Mouse (Mus musculus) urinary bladder, postnatal 14 days (tissue): ENCODE measurements around the gene Pln.

Source experiments
- DNase-seq: peaks from one replicate; pipeline ENCODE4 v3.0.0; 2021; ENCODE audit warnings: low spot score

Pln gene

DNA sequence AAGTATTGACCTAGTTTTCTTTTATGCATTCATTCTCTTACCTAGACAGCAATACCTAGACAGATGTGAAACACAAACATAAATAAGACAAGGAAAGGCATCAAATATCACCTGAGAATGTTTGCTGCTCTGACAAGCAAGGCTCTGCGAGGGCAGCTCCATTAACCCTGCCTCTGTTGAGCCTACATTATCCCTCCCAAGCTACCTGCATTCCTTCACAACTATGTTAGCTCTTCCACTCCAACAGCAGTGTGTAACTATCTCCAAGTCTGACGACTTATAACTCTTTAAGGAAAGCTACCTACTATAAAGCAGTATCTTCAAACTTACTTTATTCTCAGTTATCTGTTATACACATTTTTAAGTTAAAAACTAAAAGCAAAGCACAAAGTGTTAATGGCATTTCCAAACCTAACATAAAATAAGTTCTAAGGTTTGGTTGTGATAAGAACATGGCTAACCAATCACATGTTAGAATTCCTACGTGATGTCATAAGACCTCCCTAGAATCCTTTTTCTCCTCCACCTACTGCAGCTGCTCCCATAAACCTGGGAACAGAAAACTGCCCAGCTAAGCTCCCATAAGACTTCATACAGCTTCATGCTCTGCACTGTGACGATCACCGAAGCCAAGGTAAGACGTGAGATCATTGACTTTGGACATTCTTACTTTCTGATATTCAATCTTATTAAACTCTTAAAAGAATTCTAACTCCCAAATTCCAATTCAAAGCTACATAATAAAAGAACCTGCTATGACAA, at the start of gene Pln:
TSS of gene Pln (plus strand) at position 506 of the 762 bp plus-strand sequence.
- no peak for DNase-seq

- no peak for DNase-seq
These were observed 31.6 kb upstream of the Pln start for GRCm38 (mm10) chr10:53305867-53306266.

GRCm38 (mm10) chr10:53306674-53307073, 30.8 kb upstream of the Pln start:
- no peak for DNase-seq

GRCm38 (mm10) chr10:53323367-53323766, 14.1 kb upstream of the Pln start:
- no peak for DNase-seq

GRCm38 (mm10) chr10:53324663-53325062, 12.8 kb upstream of the Pln start:
- DNase-seq = peak; percentile 23

DNA sequence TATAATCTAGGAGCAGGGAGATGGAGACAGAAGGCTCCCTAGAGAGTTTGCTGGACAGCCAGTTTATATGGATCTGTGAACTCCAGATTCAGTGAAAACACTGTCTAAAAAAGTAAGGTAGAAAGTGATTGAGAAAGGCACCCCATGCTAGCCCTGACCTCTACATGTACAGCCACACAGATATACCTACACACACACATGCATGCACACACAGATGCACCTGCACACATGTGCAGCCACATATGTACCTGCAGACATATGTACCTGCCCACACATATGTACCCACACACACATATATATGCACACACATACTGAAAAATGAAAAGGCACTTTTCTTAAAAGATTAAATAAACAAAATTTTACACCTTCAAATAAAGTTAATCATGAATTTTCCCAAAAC, 11.1 kb upstream of the Pln start:
- no peak for DNase-seq

DNA sequence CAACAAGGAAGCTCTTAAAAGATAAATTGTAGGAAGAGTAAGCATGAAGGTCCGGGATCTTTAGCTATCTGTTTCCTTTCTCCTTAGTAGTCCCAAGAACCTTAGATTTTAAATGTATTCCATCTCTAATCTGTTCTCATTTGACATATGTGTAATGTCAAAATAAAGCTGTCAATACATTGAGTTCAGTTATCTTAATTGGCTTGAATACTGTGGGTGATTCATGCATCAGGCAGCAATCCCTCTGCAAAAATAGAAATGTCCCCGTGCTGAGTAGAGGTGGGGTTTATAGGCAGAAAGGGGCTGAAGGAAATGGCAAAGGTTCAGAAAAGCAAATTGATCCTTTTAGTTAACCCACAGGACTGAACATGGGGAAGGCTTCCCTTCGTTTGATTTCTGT, 8.2 kb upstream of the Pln start:
- no peak for DNase-seq

DNA sequence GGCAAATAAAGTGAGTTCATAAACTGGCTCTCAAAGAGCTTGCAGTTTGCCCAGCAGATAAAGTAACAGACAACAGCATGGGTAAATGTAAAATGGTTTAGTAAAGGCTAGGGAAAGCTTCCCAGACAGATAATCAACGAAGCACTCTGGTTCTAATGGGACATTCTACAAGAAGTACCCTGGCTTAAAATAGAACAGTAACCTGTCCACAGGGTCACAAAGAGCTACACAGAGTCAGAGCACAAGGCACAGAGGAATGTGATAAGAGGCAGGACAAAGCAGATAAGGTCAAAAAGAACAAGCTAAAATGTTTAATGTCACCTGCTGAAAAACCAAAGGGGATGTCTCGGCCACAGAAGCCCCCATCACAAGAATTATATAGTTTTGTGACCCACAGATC, 4.7 kb upstream of the Pln start:
- DNase-seq = no peak

GRCm38 (mm10) chr10:53335266-53335665, 2.2 kb upstream of the Pln start:
- no peak for DNase-seq

GRCm38 (mm10) chr10:53335974-53336373, 1.5 kb upstream of the Pln start:
- no peak for DNase-seq

DNA sequence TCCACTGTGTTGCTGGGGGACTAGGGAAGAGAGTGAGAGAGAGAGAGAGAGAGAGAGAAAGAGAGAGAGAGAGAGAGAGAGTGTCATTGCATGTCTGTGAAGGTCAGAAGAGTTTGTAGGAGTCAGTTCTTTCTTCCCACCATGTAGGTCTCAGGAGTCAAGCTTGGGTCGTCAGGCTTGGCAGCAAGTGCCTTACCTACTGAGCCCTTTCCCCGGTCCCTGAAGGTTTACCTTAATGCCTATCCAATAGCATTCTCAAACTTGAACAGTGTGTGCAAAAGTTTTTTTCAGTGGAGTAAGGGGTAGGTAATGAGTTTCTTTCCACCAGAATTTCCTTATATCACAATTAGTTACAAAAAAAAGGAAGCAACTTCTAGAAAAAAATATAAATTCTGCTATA, 1.6 kb downstream of the Pln start:
- DNase-seq = no peak

DNA sequence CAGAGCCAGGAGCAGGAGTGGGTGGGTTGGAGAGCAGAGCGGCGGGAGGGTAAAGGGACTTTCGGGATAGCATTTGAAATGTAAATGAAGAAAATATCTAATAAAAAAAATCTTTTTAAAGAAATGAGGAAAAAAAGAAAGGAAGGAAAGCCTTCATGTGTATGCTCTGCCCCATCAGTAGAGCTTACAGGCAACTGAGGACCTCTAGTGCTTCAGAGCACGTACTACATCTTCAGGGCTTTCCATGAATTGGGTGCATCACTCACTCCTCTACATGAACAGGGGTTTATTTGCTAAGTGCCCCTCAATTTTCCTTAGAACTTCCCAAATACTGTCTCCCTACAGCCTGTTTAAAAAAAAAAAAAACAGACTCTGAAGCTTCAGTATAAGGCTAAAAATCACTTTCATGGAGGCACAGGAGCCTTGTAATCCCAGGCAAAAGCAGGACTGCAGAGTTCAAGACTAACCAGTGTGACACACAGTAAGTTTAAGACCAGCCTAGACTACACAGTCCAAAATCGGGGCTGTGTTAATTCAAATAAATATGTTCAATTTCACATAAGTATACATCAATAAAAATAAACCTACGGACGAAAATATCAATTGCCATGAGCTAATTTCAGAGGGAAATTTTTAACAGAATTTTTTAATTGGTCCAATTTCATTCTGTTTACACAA, 4.0 kb downstream of the Pln start:
- DNase-seq = no peak

- no peak for DNase-seq
These were observed 4.8 kb downstream of the Pln start for GRCm38 (mm10) chr10:53342166-53342728.

DNA sequence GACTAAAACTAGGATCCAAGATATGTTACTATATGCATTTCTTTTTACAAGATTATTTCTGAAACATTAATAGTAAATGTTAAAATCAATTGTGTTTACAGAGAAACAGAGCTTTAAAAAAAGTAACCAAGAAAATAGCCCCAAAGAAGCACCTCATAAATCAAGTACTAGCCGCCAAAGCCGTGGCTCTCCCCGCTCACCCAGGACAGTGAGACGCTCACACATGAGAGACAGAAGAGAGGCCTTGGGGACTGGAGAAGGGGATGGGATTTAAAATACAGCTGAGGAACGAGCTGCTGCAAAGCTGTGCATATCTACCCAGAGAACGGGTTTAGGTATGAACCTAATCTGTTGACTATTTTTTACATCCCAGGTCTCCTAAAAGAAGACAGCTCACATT, 5.9 kb downstream of the Pln start:
- DNase-seq = no peak

DNA sequence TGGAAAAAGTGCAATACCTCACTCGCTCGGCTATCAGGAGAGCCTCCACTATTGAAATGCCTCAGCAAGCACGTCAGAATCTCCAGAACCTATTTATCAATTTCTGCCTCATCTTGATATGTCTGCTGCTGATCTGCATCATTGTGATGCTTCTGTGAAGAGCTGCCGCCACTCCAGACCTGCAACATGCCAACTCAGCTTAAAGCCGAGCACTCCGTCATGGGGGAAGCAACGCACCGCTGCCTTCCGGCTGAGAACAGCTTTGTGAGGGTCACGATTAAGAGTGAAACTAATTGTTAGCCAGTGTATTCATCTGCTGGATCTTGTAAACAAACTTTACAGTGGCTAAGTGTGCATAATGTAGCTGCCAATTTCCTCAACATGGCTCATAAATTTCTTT, 6.4 kb downstream of the Pln start:
- no peak for DNase-seq

- DNase-seq = no peak
These were observed 8.0 kb downstream of the Pln start for GRCm38 (mm10) chr10:53345508-53345907.

DNA sequence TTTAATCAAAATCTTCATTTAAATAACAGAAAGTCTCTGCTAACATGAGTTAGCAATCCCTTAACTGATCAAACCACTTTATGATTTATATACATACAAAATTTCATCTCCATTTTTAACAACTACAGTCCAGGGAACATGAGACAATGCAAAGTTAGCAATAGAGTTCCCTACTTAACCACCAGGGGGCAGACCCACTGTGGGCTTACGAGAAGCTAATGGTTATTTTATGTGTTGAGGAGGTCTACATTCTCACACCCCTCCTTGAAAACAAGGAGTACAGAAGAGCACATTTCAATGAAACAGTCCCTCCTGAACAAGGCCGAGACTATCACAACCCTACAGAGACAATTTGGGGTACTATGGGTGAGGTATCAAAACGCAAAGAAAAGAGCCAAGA, 9.0 kb downstream of the Pln start:
- peak; percentile 53 for DNase-seq

- DNase-seq = no peak
These were observed 9.4 kb downstream of the Pln start for GRCm38 (mm10) chr10:53346916-53347315.

DNA sequence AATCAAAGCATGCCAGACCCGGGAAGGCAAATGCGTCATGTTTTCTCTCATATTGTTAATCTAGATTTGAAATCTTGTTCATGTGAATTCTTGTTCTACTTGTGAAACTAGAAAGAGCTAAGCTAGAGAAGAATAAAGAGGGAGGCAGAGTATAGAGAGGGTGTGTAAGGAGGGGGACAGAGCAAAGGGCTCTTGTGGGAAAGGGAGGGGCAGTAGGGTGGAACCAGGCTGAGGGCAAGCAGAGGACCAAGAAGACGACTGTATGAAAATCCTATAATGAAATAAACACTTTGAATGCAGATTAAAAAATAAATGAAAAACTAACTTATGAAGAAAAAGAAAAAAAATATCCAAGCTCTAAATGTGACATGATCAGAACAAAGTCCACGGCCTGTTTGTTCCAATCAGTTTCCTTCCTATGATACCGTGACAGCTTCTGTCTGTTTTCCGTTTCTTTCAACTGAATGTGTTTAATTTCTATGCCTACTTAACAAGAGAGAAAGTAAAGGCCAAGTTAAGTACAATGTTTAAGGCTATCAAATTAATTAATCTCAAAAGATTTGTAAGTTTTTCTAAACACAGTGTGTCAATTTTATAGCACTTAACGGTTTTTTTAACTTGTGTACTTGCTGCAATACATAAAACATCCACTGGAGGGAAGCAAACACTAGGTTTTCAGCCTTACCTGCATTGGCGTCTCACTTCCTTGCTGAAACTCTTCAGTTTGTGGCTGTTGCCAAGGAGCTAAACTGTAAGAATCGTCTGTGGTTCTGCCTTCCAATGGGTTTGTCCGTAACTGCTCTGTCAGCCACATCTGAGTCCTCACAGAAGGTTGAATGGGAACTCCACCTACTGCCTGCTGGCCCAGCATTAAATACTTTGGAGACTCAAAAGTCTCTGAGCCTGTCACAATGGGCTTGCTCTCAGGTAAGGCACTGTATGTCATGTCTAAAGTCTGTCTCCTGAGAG, 10.6 kb downstream of the Pln start:
- peak; percentile 45 for DNase-seq

- no peak for DNase-seq
These were observed 11.8 kb downstream of the Pln start for GRCm38 (mm10) chr10:53349254-53349653.

DNA sequence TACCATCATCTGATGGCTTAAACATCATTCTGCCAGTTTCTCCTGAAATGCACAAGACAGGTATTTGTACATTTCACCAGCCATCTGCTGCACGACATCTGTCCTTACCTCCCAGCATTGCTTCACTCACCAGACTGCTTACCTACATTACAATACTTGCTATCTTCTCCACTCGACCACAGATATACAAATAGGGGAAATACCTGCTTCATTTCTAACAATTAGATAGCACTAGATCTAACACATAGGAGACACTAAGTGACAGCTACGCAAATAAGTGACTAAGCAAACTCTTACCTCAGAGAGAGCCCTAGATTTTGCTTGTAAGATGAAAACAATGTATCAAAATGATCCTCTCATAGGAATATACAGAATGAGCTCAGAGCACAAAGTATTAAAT, 16.2 kb downstream of the Pln start:
- DNase-seq = no peak

- DNase-seq = no peak
These were observed 21.5 kb downstream of the Pln start for GRCm38 (mm10) chr10:53359016-53359415.
